Comparison of ENCODE assay signal across 18 mouse cellular contexts in genomic region chr19:37370356-37370755, GRCm38 (mm10). TPM values are rescaled to one million over a fixed set of nuclear protein-coding genes. Genes with fewer than 3 reads are reported as not detected.
DNase-seq lines count a peak whose midpoint lies in the region; ATAC-seq and TF ChIP-seq lines count a peak whose summit lies in the region.
"Had no signal": no experiment of that assay in that cellular context is flagged by ENCODE, and none has a peak within 500 bp of the region (broad histone marks: within the 10 kb centered on the region; RNA-seq: fewer than 3 reads in every experiment).

No protein-coding gene starts in this region.

- DNase-seq in lung, adult 18-20 months: peak; percentile 20 to 34
- DNase-seq in lung, adult 2 months: no peak
- DNase-seq in thymus, postnatal 36 days: peak; percentile 59 to 79
- DNase-seq in gastrocnemius, postnatal 25 days: no peak
- no peak for DNase-seq in retina, embryonic 14.5 days (ENCODE audit: low spot score)
- no peak for DNase-seq in adrenal gland, postnatal 14 days
- DNase-seq: adrenal gland, postnatal 10 days; cerebellum, adult 2 months; kidney, postnatal 14 days; liver, embryonic 13.5 days; midbrain, embryonic 14.5 days; right cerebral cortex, postnatal 25 days had no signal

- no peak for TF ChIP-seq POLR2A in lung, adult 2 months (IDR thresholded peaks at IDR 0.05; ENCODE audit: borderline replicate concordance, extremely low read depth, low read depth, low read length)

- WGBS in lung, adult 2 months: 83% methylated on average over 5 of the region's 5 CpGs

- H3K4me3 ChIP-seq in lung, adult 2 months (replicated peaks; ENCODE audit: extremely low read depth, low read depth, low read length): no peak overlapping the region
- H3K4me3 ChIP-seq: forebrain, embryonic 10.5 days; heart, embryonic 15.5 days; left cerebral cortex, adult 2 months; liver, embryonic 13.5 days had no signal

- TF ChIP-seq CTCF in lung, adult 2 months (IDR thresholded peaks at IDR 0.05; ENCODE audit: insufficient read depth, low read length): no peak

- peak; percentile 87 for ATAC-seq in granulocyte monocyte progenitor cell, adult 5-6 weeks (replicated peaks; ENCODE audit: poor library complexity, severe bottlenecking)
- peak; percentile 84 for ATAC-seq in monocyte, adult 5-6 weeks (replicated peaks; ENCODE audit: insufficient number of reproducible peaks, low FRiP score, low TSS enrichment, poor library complexity, severe bottlenecking)
- ATAC-seq: inflammation-experienced regulatory T-cells, adult 6 months had no signal

- no peaks in the 10 kb centered on the region for H3K4me1 ChIP-seq in lung, adult 2 months (ENCODE audit: control insufficient read depth, insufficient read depth, low read length)

RNA-seq across cellular contexts. Expression of gene Kif11, which starts 5.8 kb away (rescaled TPM):
- 0.31 and 0.80 TPM in 2 replicates for polyA plus RNA-seq in lung, adult 2 months (2012; rRNA removed)
- total RNA-seq in granulocyte monocyte progenitor cell, adult 5-6 weeks (2014; fragmentation: Nextera tagmentation): 35.6 and 53.8 TPM in 2 replicates
- 155 and 184 TPM in 2 replicates for total RNA-seq in granulocyte monocyte progenitor cell, adult 5-6 weeks (2017)
- 2.0 to 4.7 TPM (median 3.8 TPM) in 3 replicates for total RNA-seq in monocyte, adult 5-6 weeks (2017)
- total RNA-seq in gastrocnemius, postnatal 25 days (2021): 1 to 10 TPM in 1 of 2 experiments, under 1 TPM in 1; 0.69 to 1.0 TPM
- 10.3 and 12.5 TPM in 2 replicates for total RNA-seq in adrenal gland, postnatal 14 days (2021)

RNA-seq across cellular contexts. Expression of gene Ide, which starts 32.7 kb away (rescaled TPM):
- 9.5 and 34.9 TPM in 2 replicates for polyA plus RNA-seq in lung, adult 2 months (2012; rRNA removed)
- total RNA-seq in granulocyte monocyte progenitor cell, adult 5-6 weeks (2014; fragmentation: Nextera tagmentation): 108 and 131 TPM in 2 replicates
- 95.3 and 125 TPM in 2 replicates for total RNA-seq in granulocyte monocyte progenitor cell, adult 5-6 weeks (2017)
- 37.4 to 94.5 TPM (median 41.3 TPM) in 3 replicates for total RNA-seq in monocyte, adult 5-6 weeks (2017)
- total RNA-seq in gastrocnemius, postnatal 25 days (2021): 10 to 100 TPM; 90.1 to 93.5 TPM
- 76.9 and 81.1 TPM in 2 replicates for total RNA-seq in adrenal gland, postnatal 14 days (2021)

Comparison
In these comparisons a context has a peak if more than half of its experiments do, and no peak if none do; other contexts are left out.
1. DNase-seq: peak in lung, adult 18-20 months (2 of 2) and thymus, postnatal 36 days (2 of 2); none in lung, adult 2 months (single experiment), gastrocnemius, postnatal 25 days (single experiment), retina, embryonic 14.5 days (single experiment) and adrenal gland, postnatal 14 days (single experiment).